Mouse (Mus musculus) lung, postnatal 0 days (tissue): ENCODE data around the gene Fam243. TPM values are rescaled to one million over a fixed set of nuclear protein-coding genes. Genes with fewer than 3 reads are reported as not detected.

Experiments used
- ATAC-seq: fragments of 200-750 bp; cut with Nextera tagmentation; 2 replicates; pipeline ENCODE4 v1.8.0; 2017; ENCODE audit warnings: moderate library complexity
- DNase-seq: peaks from one replicate; pipeline ENCODE4 v3.0.0-alpha.2; 2016; ENCODE audit warnings: low spot score
- H3K27ac ChIP-seq: fragments of 300-500 bp; sonication (generic); 2 replicates; pipeline ENCODE4 v1.5.1; 2014; ENCODE audit warnings: antibody characterized with exemption, mild to moderate bottlenecking, low read length, mixed read lengths
- H3K27me3 ChIP-seq: fragments of 300-500 bp; sonication (generic); replicated peaks from 2 replicates; pipeline ENCODE4 v1.6.1; 2014; ENCODE audit warnings: low read length, mixed read lengths; ENCODE audit not compliant: insufficient read depth
- H3K36me3 ChIP-seq: fragments of 300-500 bp; sonication (generic); 2 replicates; pipeline ENCODE4 v1.6.1; 2014; ENCODE audit warnings: low read length, mixed read lengths; ENCODE audit not compliant: insufficient read depth
- H3K4me1 ChIP-seq: fragments of 300-500 bp; sonication (generic); 2 replicates; pipeline ENCODE4 v1.6.1; 2014; ENCODE audit warnings: antibody characterized with exemption, low read depth, low read length, mixed read lengths; ENCODE audit not compliant: insufficient read depth
- H3K4me2 ChIP-seq: fragments of 300-500 bp; sonication (generic); replicated peaks from 2 replicates; pipeline ENCODE4 v1.6.1; 2014; ENCODE audit warnings: low read depth, mild to moderate bottlenecking, low read length, moderate library complexity, mixed read lengths
- H3K4me3 ChIP-seq: fragments of 300-500 bp; sonication (generic); 2 replicates; pipeline ENCODE4 v1.5.1; 2014; ENCODE audit warnings: low read depth, low read length
- H3K9ac ChIP-seq: fragments of 300-500 bp; sonication (generic); replicated peaks from 2 replicates; pipeline ENCODE4 v1.6.1; 2014; ENCODE audit warnings: low read depth, mild to moderate bottlenecking
- H3K9me3 ChIP-seq: fragments of 300-500 bp; sonication (generic); 2 replicates; pipeline ENCODE4 v1.6.1; 2016; ENCODE audit warnings: low read length, mixed read lengths
- CTCF ChIP-seq: IDR thresholded peaks from 2 replicates; pipeline ENCODE4 v1.5.1; 2016; ENCODE audit warnings: antibody characterized with exemption, mild to moderate bottlenecking
- EP300 ChIP-seq: IDR thresholded peaks from 2 replicates; pipeline ENCODE4 v1.6.1; 2016; ENCODE audit warnings: antibody characterized with exemption, mild to moderate bottlenecking, control low read depth
- WGBS: fragments of 180-500 bp; shearing (Covaris S2); extraction: QIAGEN DNeasy Blood & Tissue Kit; methylation state at CpG from one replicate; pipeline ENCODE4 v1.1.7; 2014; 5-methylcytosine and 5-hydroxymethylcytosine counted together
- polyA plus RNA-seq: library from polyadenylated mRNA; unstranded; fragments of >200 nt; fragmentation: Nextera tagmentation; extraction: Ambion mirVana; gene quantifications from 2 replicates; pipeline ENCODE4 v1.2.1, GENCODE M21; 2015

Fam243 gene
- polyA plus RNA-seq, 1 experiment from 2014 or later, result not detected

DNA sequence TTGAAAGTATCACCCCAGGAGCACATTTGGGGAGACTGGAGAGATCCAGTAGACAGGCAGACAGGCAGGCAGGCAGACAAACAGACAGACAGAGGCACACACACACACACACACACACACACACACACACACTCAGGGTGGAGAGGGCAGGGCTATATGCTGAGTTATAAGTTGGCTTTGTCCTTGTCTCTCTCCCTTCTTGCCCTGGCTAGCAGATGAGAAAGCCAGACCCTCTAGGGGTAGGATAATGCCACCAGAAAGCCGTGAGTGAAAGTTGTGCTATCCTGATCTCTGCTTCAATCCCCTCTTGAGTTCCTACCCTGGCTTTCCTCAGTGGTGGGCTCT lies 3.8 kb upstream of the Fam243 start:
- Histone ChIP-seq H3K9me3 (no peaks in the 10 kb centered on the region), H3K4me1 (no peaks in the 10 kb centered on the region), H3K27me3 (no peaks in the 10 kb centered on the region), H3K36me3 (no peaks in the 10 kb centered on the region), H3K27ac (no peak overlapping the region), H3K9ac (no peak overlapping the region), H3K4me2 (no peak overlapping the region), H3K4me3 (no peak overlapping the region)
- TF ChIP-seq EP300 (no peak), CTCF (no peak)
- ATAC-seq, result no peak
- DNase-seq, result no peak
- WGBS, result 86% methylated on average over 1 of the region's 1 CpGs

DNA sequence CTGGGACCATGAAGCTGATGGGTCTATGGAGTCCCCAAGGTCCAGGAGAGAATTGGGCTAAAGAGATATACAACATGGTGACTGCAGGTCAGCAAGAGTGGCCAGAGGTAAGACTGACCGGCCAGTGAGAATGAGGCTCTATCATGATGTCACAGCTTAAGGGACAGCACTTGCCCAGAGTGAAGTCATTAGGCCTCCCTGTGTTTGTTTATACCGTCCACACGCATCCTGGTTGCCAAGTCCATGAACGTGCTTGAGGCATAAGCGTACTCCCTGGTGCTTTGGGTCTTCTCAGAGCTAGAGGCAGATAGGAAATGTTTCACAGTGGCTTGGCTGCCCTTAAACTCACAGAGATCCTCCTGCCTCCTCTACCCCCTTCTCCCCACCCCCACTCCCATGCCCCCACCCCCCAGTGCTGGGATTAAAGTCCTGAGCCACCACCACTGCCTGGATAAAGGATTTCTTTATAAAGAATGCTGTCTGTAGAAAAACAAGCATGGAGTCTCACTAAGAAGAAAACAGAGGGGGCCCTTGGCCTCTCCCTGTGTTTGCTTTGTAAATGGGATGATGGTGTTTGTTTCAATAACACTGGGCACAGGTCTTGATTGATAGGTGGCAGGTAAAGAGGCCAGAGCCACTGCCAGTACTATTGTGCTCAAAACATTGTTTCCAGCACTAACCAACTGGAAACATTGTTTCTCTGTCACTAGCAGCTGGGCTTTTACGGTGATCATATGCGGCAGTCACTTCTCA lies 3.2 kb upstream of the Fam243 start:
- Histone ChIP-seq H3K4me1 (no peaks in the 10 kb centered on the region), H3K9me3 (no peaks in the 10 kb centered on the region), H3K27ac (no peak overlapping the region), H3K27me3 (no peaks in the 10 kb centered on the region), H3K9ac (no peak overlapping the region), H3K36me3 (no peaks in the 10 kb centered on the region), H3K4me3 (no peak overlapping the region), H3K4me2 (no peak overlapping the region)
- ATAC-seq, result peak; percentile 75
- peak; percentile 49 for DNase-seq
- no peak for TF ChIP-seq EP300
- no peak for TF ChIP-seq CTCF
- WGBS, result 28% methylated on average over 7 of the region's 7 CpGs

DNA sequence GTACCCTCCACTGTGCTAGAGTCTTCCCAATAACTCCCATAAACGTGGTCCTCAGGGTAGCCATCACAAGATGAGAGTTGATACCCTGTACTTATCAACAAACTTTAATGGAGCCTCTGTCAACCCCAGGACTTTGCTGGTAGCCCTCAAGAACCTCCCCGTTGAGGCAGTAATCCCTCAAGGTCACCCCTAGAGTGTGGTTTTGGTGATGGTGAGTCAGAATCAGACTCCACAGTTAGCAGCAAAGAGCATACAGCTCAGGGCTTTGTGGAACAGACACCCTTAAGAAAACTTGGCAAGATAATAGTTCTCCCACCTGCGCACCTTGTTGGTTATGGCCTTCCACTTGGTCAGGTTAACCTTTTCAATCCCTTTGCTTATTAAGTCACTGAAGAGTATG lies 880 bp downstream of the Fam243 start:
- Histone ChIP-seq H3K4me3 (no peak overlapping the region), H3K27me3 (no peaks in the 10 kb centered on the region), H3K4me1 (no peaks in the 10 kb centered on the region), H3K9me3 (no peaks in the 10 kb centered on the region), H3K36me3 (no peaks in the 10 kb centered on the region; the same call in 1 of the 2 replicates), H3K27ac (no peak overlapping the region), H3K4me2 (no peak overlapping the region), H3K9ac (no peak overlapping the region)
- ATAC-seq (no peak), DNase-seq (no peak)
- TF ChIP-seq EP300, result no peak
- TF ChIP-seq CTCF, result no peak
- WGBS, result 88% methylated on average over 3 of the region's 3 CpGs

DNA sequence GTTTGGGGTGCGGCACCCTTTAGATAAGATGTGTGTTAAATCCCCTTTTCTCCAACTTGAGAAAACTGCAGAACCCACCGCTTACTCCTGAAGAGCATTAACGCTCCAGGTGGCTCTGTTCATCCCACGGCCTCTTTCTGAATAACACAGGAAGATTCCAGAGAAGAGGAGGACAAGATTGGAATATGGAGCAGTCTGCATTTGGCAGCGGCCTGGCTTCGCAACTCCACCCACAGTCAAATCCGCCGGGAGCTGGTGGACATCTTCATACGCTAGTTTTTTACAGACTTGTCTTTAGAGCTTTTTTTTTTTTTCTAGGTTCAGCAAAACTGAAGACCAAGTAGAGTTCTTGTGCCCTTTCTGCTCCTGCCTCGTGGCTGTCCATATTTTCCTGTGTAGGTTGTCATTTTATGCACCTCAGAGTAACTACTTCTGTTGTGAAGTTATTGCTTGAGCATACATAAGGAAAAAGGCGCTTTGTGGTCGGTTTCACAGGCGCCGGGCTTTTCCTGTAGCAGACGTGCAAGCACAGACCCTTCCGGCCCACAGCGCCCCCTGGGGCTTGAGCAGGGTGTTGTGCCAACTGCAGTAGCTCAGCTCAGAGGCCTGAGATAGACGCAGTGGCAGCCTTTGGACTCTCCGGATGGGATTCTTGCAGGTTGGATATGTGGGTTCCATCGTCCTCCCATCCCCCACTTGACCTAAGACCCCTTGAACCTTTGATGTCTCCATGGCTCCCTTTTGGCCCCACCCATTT lies 1.7 kb downstream of the Fam243 start:
- Histone ChIP-seq H3K9ac (no peak overlapping the region), H3K36me3 (no peaks in the 10 kb centered on the region; the same call in 1 of the 2 replicates), H3K4me1 (no peaks in the 10 kb centered on the region), H3K4me3 (no peak overlapping the region), H3K9me3 (no peaks in the 10 kb centered on the region), H3K27ac (no peak overlapping the region), H3K27me3 (no peaks in the 10 kb centered on the region), H3K4me2 (no peak overlapping the region)
- ATAC-seq (no peak), DNase-seq (peak; percentile 52)
- TF ChIP-seq CTCF (peak; percentile 73), EP300 (no peak)
- 58% methylated on average over 20 of the region's 20 CpGs for WGBS

DNA sequence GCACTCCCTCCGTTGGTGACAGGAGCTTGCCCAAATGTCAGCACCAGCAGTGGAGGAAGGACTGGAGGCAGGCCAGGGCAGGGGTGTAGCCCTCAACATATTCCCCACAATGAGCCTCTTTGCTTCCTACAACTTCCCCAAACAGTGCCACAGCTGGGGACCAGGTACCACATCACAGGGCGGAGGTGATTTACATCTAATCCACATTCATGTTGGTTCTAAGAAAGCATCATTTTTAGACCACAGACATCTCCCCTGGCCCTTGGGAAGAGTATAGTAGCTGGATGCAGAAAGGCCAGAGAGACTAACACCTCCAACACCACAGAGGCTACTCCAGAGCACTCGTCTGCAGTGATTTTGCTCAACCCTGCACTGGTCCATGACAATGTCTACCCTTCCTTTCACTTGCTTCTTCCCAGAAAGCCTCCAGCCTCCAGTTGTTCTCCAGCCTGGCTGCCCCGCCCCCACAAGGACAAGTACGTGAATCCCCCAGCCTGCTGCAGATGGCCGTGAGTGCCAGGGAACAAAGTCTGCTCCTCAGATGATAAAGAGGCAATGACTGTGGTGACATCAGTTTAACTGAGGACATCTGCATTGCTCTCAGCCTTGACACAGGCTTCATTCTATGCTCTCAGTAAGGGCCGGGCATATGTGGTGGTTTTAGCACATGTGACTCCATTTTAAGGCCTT lies 5.0 kb downstream of the Fam243 start:
- Histone ChIP-seq H3K9me3 (no peaks in the 10 kb centered on the region), H3K27me3 (no peaks in the 10 kb centered on the region), H3K4me3 (no peak overlapping the region), H3K36me3 (peaks cover 4% of the 10 kb centered on the region; the same call in 1 of the 2 replicates), H3K4me2 (no peak overlapping the region), H3K9ac (no peak overlapping the region), H3K4me1 (no peaks in the 10 kb centered on the region), H3K27ac (no peak overlapping the region)
- WGBS, result 74% methylated on average over 7 of the region's 7 CpGs
- ATAC-seq (no peak), DNase-seq (no peak)
- TF ChIP-seq CTCF, result no peak
- no peak for TF ChIP-seq EP300
